Mouse (Mus musculus) forebrain, embryonic 14.5 days (tissue): ENCODE results near the gene Gtsf1. TPM values are rescaled to one million over a fixed set of nuclear protein-coding genes. Genes with fewer than 3 reads are reported as not detected.

ENCODE experiments used
- ATAC-seq: fragments of 200-750 bp; cut with Nextera tagmentation; 2 replicates; pipeline ENCODE4 v1.8.0; 2017; ENCODE audit warnings: mild to moderate bottlenecking, moderate library complexity
- DNase-seq: peaks from one replicate; pipeline ENCODE4 v3.0.0-alpha.2; 2015; ENCODE audit warnings: low spot score
- H3K27ac ChIP-seq: fragments of 300-500 bp; sonication (generic); 2 replicates; pipeline ENCODE4 v1.5.1; 2014; ENCODE audit warnings: low read depth, mild to moderate bottlenecking, control low read depth, low read length, moderate library complexity
- H3K27me3 ChIP-seq: fragments of 300-500 bp; sonication (generic); replicated peaks from 2 replicates; pipeline ENCODE4 v1.6.1; 2014; ENCODE audit warnings: low read length, control low read depth, mixed read lengths; ENCODE audit not compliant: control insufficient read depth, insufficient read depth
- H3K36me3 ChIP-seq: fragments of 300-500 bp; sonication (generic); 2 replicates; pipeline ENCODE4 v1.6.1; 2014; ENCODE audit warnings: low read length, control low read depth; ENCODE audit not compliant: control insufficient read depth, insufficient read depth
- H3K4me1 ChIP-seq: fragments of 300-500 bp; sonication (generic); 2 replicates; pipeline ENCODE4 v1.6.1; 2014; ENCODE audit warnings: antibody characterized with exemption, low read length, control low read depth; ENCODE audit not compliant: control insufficient read depth, insufficient read depth
- H3K4me2 ChIP-seq: fragments of 300-500 bp; sonication (generic); 2 replicates; pipeline ENCODE4 v1.6.1; 2014; ENCODE audit warnings: mild to moderate bottlenecking, control low read depth, low read length
- H3K4me3 ChIP-seq: fragments of 300-500 bp; sonication (generic); 2 replicates; pipeline ENCODE4 v1.5.1; 2014; ENCODE audit warnings: low read depth, low read length, control low read depth
- H3K9ac ChIP-seq: fragments of 300-500 bp; sonication (generic); 2 replicates; pipeline ENCODE4 v1.6.1; 2014; ENCODE audit warnings: mild to moderate bottlenecking, low read length, control low read depth, moderate library complexity
- H3K9me3 ChIP-seq: fragments of 300-500 bp; sonication (generic); replicated peaks from 2 replicates; pipeline ENCODE4 v1.6.1; 2016; ENCODE audit warnings: low read length, control low read depth, mixed read lengths; ENCODE audit not compliant: control insufficient read depth
- WGBS: fragments of 180-500 bp; shearing (Covaris S2); extraction: QIAGEN DNeasy Blood & Tissue Kit; methylation state at CpG from one replicate; pipeline ENCODE4 v1.1.7; 2014; 5-methylcytosine and 5-hydroxymethylcytosine counted together
- polyA plus RNA-seq: library from polyadenylated mRNA; unstranded; fragments of >200 nt; fragmentation: Nextera tagmentation; extraction: Ambion mirVana; gene quantifications from 2 replicates; pipeline ENCODE4 v1.2.1, GENCODE M21; 2014

Gtsf1 gene
- polyA plus RNA-seq, 1 experiment from 2014 or later: not detected

DNA sequence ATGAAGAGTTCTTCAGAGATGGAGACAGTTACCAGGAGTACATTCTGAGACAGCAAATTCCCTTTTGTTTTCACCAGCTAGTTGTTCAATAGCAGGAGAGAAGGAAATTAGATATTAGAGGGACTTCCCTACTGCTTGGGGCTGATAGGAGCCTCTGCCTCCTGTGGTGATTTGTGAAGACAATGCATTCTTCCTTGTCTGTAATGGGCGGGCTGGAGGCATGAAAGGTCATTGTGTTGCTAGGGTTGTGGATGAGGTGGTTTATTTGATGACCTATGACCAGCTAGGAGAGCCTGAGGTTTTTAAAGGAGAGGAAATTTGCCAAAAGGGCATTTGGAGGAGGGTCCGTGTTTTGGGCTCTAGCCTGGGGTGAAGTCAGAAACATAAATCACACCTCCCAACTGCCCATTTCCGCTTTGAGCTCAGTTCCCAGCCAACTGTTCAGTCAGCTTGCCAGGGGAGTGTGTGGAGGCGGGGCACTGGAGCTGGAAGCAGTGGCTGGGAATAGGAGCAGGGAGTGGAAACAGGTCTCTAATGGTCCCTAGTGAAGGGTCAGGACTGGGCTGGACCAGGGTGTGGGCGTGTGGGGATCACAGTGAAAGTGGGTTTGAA, 47.4 kb downstream of the Gtsf1 start:
- WGBS: 30% methylated on average over 5 of the region's 5 CpGs
- H3K4me2 ChIP-seq: no peak overlapping the region

DNA sequence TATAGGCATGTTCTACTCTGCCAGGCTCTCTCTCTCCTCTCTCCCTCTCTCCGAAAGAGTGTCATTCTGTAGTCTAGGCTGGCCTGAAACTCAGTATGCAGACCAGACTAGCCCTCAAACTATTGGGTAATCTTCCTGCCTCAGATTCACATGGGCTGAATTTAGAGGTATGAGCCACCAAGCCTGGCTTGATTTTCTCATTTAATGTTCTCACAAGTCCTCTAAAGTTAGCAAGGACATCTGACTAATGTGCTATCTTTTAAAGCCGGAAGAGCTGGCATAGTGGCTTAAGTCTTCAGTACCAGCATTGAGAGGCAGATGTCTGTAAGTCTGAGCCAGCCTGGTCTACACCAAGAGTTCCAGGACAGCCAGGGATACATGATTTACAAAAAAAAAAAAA, 48.2 kb downstream of the Gtsf1 start:
- no peak overlapping the region for H3K9ac ChIP-seq
- no peaks in the 10 kb centered on the region for H3K9me3 ChIP-seq
- H3K27ac ChIP-seq: no peak overlapping the region
- WGBS: 94% methylated on average over 2 of the region's 2 CpGs
- no peaks in the 10 kb centered on the region for H3K27me3 ChIP-seq
- no peaks in the 10 kb centered on the region for H3K4me1 ChIP-seq
- H3K4me3 ChIP-seq: no peak overlapping the region
- ATAC-seq (no peak), DNase-seq (no peak)
- no peak overlapping the region for H3K4me2 ChIP-seq
- H3K36me3 ChIP-seq: no peaks in the 10 kb centered on the region

More for the DNA sequence above, 47.4 kb downstream of the Gtsf1 start:
- no peaks in the 10 kb centered on the region for H3K4me1 ChIP-seq
- ATAC-seq (no peak), DNase-seq (no peak)
- H3K27me3 ChIP-seq: no peaks in the 10 kb centered on the region
- H3K4me3 ChIP-seq: no peak overlapping the region
- no peaks in the 10 kb centered on the region for H3K36me3 ChIP-seq
- H3K9ac ChIP-seq: no peak overlapping the region
- H3K27ac ChIP-seq: no peak overlapping the region
- H3K9me3 ChIP-seq: no peaks in the 10 kb centered on the region

DNA sequence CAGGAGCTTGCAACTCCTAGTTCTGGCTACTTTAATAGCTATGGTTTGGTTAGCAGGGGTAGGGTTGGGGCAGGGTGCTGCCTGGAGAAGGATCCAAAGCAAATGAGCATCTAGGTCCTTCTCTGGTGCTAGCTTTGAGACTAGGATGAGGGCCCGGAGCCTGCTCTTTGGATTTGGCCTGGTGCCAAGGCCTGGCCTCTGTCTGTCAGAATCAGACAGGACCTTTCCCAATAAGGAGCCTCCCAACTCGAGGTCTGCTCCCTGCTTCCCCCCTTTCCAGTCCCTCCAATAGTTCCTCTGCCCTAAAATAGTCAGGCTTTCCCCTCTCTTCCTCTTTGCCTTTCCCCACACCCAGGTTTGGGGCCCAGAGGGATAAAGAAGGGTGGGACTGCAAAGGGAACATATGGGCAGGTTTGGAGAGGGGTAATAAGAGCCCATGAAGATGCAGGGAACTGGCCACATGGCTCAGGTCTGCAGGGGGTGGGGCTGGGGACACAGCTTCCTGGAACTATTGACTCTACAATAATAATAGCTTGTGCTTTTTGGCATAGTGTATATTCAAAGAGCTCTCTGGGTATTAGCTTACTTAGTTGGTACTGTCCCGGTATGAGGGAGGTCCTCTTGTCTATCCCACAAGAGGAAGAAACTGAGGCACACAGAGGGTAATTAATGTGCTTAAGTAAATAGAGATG, 51.5 kb downstream of the Gtsf1 start:
- Histone ChIP-seq H3K4me1 (no peaks in the 10 kb centered on the region), H3K27ac (no peak overlapping the region), H3K9ac (no peak overlapping the region), H3K4me2 (no peak overlapping the region), H3K36me3 (no peaks in the 10 kb centered on the region), H3K4me3 (no peak overlapping the region), H3K27me3 (no peaks in the 10 kb centered on the region), H3K9me3 (no peaks in the 10 kb centered on the region)
- WGBS: 57% methylated on average over 3 of the region's 3 CpGs
- no peak for DNase-seq
- no peak for ATAC-seq

DNA sequence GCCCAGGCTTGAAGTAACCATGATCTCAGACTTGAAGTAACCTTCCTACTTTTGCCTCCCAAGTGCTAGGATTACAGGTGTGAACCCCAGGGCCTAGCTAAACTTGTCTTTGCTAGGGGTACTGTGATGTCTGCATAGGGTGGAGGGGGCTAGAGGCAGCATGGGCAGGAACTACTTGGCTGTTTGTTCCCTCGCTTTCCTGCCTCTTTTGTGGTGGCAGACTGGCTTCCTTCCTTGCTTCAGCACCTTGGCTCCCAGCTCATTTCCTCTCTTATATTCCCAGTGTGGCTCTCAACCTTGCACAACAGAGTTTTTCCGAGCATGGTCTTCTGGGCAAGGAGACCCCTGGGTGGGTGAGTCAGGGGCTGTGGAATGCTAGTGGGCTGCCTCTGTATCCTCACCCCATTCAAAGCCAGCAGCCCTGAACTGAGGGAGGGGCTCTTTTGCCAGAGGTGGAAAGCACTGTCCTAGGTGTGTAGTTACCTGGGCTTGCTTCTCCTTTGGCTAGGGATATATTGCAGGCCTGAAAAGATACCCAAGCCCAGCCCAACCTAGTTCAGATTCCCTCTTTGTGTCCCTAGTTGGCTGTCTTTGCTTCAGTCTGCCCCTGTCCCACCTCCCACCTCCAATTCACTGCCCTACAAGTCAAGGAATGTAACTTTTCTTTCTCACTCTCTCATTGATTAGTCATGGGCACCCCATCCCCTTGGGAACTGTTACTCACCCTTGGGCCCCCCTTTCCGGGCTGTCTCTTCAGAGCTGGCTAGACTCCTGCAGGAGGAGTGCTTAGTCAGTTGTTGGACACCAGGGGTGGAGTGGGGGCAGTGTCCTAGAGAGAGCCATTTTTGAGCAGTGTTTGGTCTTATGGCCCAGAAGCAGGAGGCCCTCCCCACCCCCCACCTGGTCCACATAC, 52.3 kb downstream of the Gtsf1 start:
- Histone ChIP-seq H3K4me1 (no peaks in the 10 kb centered on the region), H3K4me3 (no peak overlapping the region), H3K27me3 (no peaks in the 10 kb centered on the region), H3K9ac (no peak overlapping the region), H3K27ac (no peak overlapping the region), H3K4me2 (no peak overlapping the region), H3K36me3 (no peaks in the 10 kb centered on the region), H3K9me3 (no peaks in the 10 kb centered on the region)
- ATAC-seq (no peak), DNase-seq (no peak)
- WGBS: 69% methylated on average over 3 of the region's 3 CpGs

- 71% methylated on average over 8 of the region's 8 CpGs for WGBS
Measured at GRCm38 (mm10) chr15:103376837-103377269, 53.4 kb downstream of the Gtsf1 start.

DNA sequence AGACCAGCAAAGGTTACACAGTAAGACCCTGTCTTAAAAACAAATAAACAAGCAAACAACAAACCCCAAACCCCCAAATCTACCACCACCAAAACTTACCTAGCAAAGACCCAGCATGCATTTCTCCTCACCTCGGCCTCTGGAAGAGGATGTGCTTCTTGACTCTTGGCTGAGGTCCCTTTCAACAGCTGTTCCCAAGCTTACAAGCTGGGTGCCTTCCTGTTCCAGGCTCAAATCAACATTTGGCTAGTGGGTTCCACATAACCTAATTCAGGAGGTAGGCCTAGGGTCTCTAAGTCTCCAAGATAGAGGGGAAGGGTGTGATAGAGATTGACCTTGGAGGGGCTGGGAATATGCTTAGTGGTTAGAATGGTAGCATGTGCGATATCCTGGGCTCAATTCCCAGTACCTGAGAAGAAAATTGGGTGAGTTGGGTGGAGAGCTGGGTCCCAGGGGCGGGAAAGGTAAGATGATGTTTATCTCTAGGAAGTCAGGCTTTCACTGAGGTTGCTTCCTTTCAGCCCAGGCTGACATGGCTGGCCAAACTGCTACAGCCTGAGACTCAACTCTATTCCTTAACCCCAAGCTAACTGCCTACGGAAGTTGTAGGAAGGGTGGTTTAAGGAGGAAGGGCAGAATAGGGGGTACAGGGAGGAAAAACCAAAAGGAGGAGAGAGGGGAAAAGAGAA, 55.0 kb downstream of the Gtsf1 start:
- no peak for DNase-seq
- Histone ChIP-seq H3K27ac (no peak overlapping the region), H3K4me1 (no peaks in the 10 kb centered on the region), H3K9ac (no peak overlapping the region), H3K9me3 (no peaks in the 10 kb centered on the region), H3K4me2 (no peak overlapping the region), H3K4me3 (no peak overlapping the region), H3K27me3 (no peaks in the 10 kb centered on the region), H3K36me3 (no peaks in the 10 kb centered on the region)
- no peak for ATAC-seq
- 89% methylated on average over 4 of the region's 4 CpGs for WGBS

More at GRCm38 (mm10) chr15:103376837-103377269, 53.4 kb downstream of the Gtsf1 start:
- no peak overlapping the region for H3K4me2 ChIP-seq
- no peaks in the 10 kb centered on the region for H3K4me1 ChIP-seq
- H3K4me3 ChIP-seq: no peak overlapping the region
- no peaks in the 10 kb centered on the region for H3K27me3 ChIP-seq
- ATAC-seq: no peak
- H3K9ac ChIP-seq: no peak overlapping the region
- no peak for DNase-seq
- H3K36me3 ChIP-seq: no peaks in the 10 kb centered on the region
- no peaks in the 10 kb centered on the region for H3K9me3 ChIP-seq
- no peak overlapping the region for H3K27ac ChIP-seq

DNA sequence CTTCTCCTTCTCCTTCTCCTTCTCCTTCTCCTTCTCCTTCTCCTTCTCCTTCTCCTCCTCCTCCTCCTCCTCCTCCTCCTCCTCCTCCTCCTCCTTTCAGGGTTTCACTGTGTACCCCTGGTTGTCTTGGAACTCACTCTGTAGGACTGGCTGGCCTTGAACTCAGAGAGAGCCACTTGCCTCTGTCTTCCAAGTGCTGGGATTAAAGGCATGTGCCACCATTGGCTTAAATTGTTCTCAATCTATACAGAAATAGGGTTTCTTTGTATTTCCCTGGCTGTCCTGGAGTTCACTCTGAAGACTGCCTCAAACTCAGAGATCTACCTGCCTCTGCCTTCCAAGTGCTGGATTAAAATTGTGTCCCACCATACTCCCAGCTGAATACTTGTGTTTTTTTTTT, 57.8 kb downstream of the Gtsf1 start:
- no peak overlapping the region for H3K9ac ChIP-seq
- no peak for DNase-seq

GRCm38 (mm10) chr15:103371741-103372140, 58.5 kb downstream of the Gtsf1 start:
- Histone ChIP-seq H3K27me3 (0 out of 2 replicates have a peak, but pooled peaks cover under 1% of the 10 kb centered on the region), H3K4me3 (no peak overlapping the region), H3K9me3 (no peaks in the 10 kb centered on the region), H3K4me1 (0 out of 2 replicates have a peak, but pooled peaks cover 3% of the 10 kb centered on the region), H3K4me2 (no peak overlapping the region), H3K36me3 (no peaks in the 10 kb centered on the region), H3K27ac (no peak overlapping the region), H3K9ac (no peak overlapping the region)
- ATAC-seq: no peak
- WGBS: 85% methylated on average over 1 of the region's 1 CpGs
- DNase-seq: no peak

More for the DNA sequence above, 57.8 kb downstream of the Gtsf1 start:
- Histone ChIP-seq H3K4me1 (no peaks in the 10 kb centered on the region), H3K36me3 (no peaks in the 10 kb centered on the region), H3K9me3 (no peaks in the 10 kb centered on the region), H3K4me3 (no peak overlapping the region), H3K4me2 (no peak overlapping the region), H3K27me3 (no peaks in the 10 kb centered on the region), H3K27ac (no peak overlapping the region)
- ATAC-seq: no peak
